Mouse (Mus musculus) megakaryocyte-erythroid progenitor cell, adult 5-6 weeks (primary cell): ENCODE measurements around the gene Sf3a1. TPM values are rescaled to one million over a fixed set of nuclear protein-coding genes. Genes with fewer than 3 reads are reported as not detected.

Source experiments
- ATAC-seq: replicated peaks from 2 replicates; pipeline ENCODE4 v1.8.0; 2016; ENCODE audit warnings: mild to moderate bottlenecking, inconsistent platforms; ENCODE audit not compliant: severe bottlenecking, poor library complexity, low FRiP score, low TSS enrichment
- total RNA-seq, 2 experiments: library from RNA; stranded (forward) in 1 of 2; stranded (reverse) in 1 of 2; fragments of 200-1000, 215-1000 nt in 1 of 2; fragments of >200 nt in 1 of 2; fragmentation: Nextera tagmentation in 1 of 2; gene quantifications; 2 replicates each; pipeline ENCODE4 v1.2.3; 2014 to 2017

The Sf3a1 gene
- total RNA-seq, 2 experiments from 2014 or later = 64.9 to 74.9 TPM

DNA sequence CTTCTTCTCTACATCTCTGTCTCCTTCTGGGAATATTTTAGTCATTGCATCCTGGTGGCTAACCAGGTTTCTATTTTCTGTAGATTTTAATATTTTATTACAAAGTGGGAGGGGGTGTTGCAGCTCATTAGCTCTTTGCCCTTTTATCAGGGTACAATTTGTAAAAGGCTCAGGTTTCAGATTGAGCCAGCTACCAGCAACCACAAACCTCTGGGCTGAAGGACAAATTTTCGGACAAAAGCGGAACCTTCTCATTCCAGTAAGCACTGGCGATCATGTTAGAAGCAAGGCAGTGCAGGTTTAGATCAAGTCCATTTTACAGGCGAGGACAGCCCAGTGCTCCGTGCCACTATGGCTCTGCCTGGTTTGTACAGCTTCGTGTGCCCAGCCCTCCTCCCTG is 25.8 kb upstream of the Sf3a1 start:
- ATAC-seq = no peak

DNA sequence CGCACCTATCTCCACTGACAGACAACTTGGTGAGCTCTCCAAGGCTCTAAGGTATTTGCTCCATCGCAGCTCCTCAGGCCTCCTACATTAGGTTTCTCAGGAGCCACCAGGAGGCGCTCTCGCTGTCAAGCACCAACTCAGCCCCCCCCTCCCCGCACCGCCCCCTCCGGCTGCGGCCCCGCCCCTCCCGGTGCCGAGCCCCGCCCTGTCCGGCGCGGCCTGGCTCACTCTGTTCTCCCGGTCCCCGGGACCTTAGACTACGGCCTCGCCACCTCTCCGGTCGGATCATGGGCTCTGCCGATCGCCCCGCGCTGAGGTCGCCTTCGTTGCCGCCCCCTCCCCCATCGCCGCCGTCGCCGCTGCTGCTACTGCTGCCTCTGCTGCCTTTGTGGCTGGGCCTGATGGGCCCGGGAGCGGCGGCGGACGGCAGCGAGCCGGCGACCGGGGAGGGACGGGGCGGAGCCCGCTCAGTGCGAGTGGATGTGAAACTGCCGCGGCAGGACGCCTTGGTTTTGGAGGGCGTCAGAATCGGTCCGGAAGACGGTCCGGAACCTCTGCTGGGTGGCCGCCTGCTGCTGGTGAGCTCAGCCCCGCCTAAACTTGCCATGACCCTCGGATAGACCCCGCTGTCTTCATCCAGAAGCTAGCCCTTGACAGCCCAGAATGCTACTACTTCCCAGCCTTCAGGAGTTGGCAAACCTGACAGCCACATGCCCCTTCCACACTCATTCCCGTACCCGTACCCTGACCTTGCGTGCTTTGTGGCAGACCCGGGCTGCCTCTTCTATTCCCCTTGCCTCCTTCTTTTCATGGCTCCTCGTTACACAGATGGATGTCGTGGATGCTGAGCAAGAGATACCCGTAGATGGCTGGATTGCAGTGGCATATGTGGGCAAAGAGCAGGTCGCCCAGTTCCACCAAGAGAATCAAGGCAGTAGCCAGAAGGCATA is 24.9 kb upstream of the Sf3a1 start, which contains the start of gene Rnf215:
TSS of gene Rnf215 (plus strand) at position 217 of the 950 bp plus-strand sequence.
- peak; percentile 71 for ATAC-seq

GRCm38 (mm10) chr11:4138964-4139363 is 21.2 kb upstream of the Sf3a1 start:
- ATAC-seq = no peak

DNA sequence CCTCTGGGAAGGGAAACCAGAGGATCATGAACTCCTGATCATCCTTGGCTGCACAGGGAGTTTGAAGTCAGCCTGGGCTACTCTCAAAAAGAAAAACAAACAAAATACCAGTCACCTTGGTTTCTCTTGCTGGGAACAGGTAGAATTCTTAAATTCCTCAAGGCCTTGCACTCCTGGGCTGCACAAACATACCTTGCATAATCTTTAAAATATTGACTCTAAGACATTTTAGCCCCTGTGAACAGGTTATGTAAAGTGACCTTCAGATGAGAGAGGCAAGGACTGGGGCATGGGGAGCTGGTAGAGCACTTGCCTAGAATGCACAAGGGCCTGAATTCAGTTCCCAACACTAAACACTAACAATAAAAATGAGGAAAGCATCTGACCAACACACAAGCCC is 18.6 kb upstream of the Sf3a1 start:
- no peak for ATAC-seq

DNA sequence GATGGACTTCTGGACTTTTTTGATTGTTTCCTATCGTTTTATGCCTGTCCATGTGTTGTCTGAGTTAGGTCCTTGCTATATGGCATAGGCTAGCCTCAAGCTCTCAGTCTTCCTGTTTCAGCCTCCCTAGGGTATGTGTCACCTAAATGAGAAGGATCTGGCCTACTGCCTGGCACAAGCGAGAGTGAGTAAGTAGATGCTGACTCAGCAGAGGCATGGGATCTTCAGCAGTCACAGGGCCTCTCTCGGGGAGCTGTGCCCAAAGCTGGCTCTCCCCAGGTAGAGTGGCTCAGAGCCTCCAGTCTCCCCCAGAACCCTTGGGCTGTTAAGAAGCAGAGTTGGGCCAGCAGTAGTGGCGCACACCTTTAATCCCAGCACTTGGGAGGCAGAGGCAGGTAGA is 17.8 kb upstream of the Sf3a1 start:
- no peak for ATAC-seq

GRCm38 (mm10) chr11:4143281-4144062 is 16.7 kb upstream of the Sf3a1 start:
- no peak for ATAC-seq

- ATAC-seq = no peak
Observed at GRCm38 (mm10) chr11:4146381-4146780, 13.8 kb upstream of the Sf3a1 start.

- ATAC-seq = no peak
Observed at GRCm38 (mm10) chr11:4147098-4147497, 13.1 kb upstream of the Sf3a1 start.

DNA sequence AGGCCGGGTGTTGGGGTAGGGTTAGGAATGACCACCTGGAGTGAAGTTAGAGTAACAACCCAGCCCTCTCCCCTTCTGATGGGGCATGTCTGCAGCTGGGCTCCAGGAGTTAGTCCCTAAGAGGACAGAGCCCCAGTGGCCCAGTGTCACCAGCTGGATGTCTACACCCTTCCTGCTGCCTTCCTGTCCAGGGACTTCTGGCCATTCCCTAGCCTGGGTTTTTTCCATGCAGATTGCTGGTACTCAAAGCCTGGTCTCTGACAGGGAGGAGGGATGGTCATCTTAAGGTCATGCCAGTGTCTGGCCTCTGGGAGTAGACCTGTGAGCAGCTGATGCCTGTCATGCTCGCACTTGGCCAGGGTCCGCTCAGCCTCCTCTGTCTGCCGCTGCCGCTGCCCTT is 12.0 kb upstream of the Sf3a1 start:
- no peak for ATAC-seq

GRCm38 (mm10) chr11:4148536-4149156 is 11.5 kb upstream of the Sf3a1 start:
- ATAC-seq = no peak

DNA sequence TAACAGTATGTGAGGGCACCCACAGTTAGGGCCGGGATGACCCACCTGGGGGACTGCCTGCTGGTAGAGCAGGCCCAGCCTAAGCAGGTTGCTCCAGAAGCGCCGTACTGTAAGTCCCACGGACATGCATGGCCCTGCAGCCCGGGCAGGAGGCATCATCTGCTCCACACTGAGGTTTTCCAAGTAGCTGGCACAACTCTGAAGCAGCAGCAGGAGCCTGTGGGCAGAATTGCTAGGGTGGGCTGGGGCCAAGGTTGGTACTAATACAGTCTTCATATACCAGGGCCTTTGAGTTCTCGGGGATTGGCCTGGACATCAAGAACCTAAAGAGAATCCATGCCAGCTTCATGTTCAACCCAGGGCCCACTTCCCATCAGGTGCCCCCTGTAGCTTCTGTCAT is 10.3 kb upstream of the Sf3a1 start:
- no peak for ATAC-seq

- peak; percentile 60; the same call in 1 of the 2 replicates for ATAC-seq
Observed at GRCm38 (mm10) chr11:4153694-4154093, 6.5 kb upstream of the Sf3a1 start.

DNA sequence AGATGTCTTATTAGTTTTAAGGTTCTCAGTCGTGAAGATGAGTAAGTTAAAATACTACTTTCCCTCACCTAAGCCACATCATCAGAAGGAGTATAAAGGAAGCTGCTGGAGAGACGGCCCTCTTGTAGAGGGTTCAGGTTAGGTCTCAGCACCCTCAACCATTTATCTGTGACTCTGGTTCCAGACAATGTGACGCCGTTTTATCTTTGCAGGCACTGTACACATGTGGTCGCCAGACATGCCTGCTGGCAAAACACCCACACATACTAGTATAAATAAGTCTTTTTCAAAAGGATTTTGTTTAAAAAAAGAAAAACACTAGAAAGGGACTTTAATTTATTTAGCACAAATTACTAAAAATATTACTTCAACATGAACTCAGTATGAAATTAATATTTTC is 4.5 kb upstream of the Sf3a1 start:
- peak; percentile 64 for ATAC-seq

GRCm38 (mm10) chr11:4158676-4159075 is 1.5 kb upstream of the Sf3a1 start:
- ATAC-seq = no peak

GRCm38 (mm10) chr11:4160758-4161480 is 769 bp downstream of the Sf3a1 start:
- ATAC-seq = peak; percentile 62

- ATAC-seq = no peak
Observed at GRCm38 (mm10) chr11:4164701-4165100, 4.6 kb downstream of the Sf3a1 start.

DNA sequence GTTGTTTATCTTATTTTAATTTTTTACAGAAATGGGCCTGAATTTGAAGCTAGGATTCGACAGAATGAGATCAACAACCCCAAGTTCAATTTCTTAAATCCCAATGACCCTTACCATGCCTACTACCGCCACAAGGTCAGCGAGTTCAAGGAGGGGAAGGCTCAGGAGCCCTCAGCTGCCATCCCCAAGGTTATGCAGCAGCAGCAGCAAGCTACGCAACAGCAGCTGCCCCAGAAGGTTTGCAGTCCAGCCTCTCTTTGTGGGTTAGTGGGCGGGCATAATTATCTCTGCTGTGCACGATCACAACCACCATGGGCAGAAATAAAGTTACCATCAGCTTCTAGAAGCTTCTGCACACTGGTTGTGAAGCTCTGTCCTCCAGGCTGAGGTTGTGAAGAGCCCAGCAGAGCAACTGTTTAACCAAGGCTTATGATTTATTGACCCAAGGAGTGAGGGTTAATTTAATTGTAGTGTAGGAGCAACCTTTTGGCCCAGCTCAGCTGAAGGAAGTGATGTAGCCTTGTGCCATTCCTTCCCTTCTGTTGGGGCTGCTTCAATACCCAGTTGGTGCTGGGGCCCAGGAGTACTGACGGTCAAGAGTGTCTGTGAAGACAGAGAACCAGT is 6.4 kb downstream of the Sf3a1 start:
- ATAC-seq = no peak

DNA sequence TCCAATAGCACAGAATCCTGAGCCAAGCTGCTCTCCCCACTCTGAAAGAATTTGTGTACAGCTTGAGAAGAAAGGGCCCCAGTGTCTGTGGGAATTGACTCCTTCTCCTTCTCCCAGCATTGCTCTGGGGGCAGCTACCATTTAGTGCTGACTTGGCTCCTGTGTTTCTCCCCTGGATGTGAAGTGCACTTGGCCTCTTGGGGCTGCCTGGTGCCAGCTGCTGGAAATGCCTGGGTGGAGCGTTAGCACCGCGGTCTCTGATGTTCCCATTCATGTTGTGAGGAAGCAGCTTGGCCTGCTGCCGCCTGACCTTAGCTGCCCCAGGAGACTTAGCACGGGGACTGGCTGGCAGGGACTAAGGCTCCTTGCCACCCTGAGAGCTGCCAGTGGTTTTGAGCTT is 14.4 kb downstream of the Sf3a1 start:
- ATAC-seq = no peak

DNA sequence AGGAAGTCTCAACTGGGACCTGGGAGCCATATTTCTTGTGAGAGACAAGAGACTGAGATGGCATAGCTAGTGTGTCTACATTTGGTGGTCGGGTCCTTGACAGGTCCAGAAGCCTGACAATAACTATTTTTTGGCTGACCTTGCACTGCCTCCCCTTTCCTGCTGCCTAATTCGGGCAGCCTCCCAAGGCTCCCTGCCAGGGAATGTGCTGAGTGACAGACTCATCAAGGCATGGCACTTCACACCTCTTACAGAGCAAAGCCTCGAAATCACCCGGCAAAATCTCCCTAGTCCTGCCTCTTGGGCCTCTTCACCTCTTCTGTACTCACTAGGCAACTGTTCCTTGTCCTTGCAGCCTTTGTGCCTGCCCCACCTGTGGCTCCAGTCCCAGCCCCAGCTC is 17.6 kb downstream of the Sf3a1 start:
- no peak for ATAC-seq
